Mouse (Mus musculus) heart, adult 2 months (tissue): ENCODE data around the gene Gipc2. TPM values are rescaled to one million over a fixed set of nuclear protein-coding genes. Genes with fewer than 3 reads are reported as not detected.

Experiments
- DNase-seq, 2 experiments: peaks; one replicate each; pipeline ENCODE4 v3.0.0; 2021
- H3K27ac ChIP-seq: fragments of 200-600 bp; 2 replicates; pipeline ENCODE4 v1.8.1; 2022
- H3K27me3 ChIP-seq: fragments of 200-500 bp; 2 replicates; pipeline ENCODE4 v1.6.1; 2012; ENCODE audit warnings: mild to moderate bottlenecking, low read length, inconsistent platforms, mixed read lengths; ENCODE audit not compliant: control insufficient read depth, insufficient read depth
- H3K36me3 ChIP-seq: fragments of 200-500 bp; 2 replicates; pipeline ENCODE4 v1.6.1; 2012; ENCODE audit warnings: low read length, inconsistent platforms; ENCODE audit not compliant: control insufficient read depth, insufficient read depth
- H3K4me1 ChIP-seq: fragments of 200-500 bp; 2 replicates; pipeline ENCODE4 v1.6.1; 2011; ENCODE audit warnings: low read length; ENCODE audit not compliant: control insufficient read depth, insufficient read depth
- H3K4me3 ChIP-seq: fragments of 200-600 bp; 2 replicates; pipeline ENCODE4 v1.8.1; 2022
- H3K79me2 ChIP-seq: fragments of 200-500 bp; replicated peaks from 2 replicates; pipeline ENCODE4 v1.6.1; 2012; ENCODE audit warnings: mild to moderate bottlenecking, inconsistent platforms, low read length, moderate library complexity, mixed read lengths; ENCODE audit not compliant: control insufficient read depth, insufficient read depth
- H3K9ac ChIP-seq: fragments of 200-500 bp; 2 replicates; pipeline ENCODE4 v1.6.1; 2012; ENCODE audit warnings: low read depth, mild to moderate bottlenecking, control low read depth, inconsistent platforms, low read length, mixed read lengths
- CTCF ChIP-seq: fragments of 200-600 bp; IDR thresholded peaks from 2 replicates; pipeline ENCODE4 v1.8.1; 2022; ENCODE audit warnings: antibody characterized with exemption, mild to moderate bottlenecking, moderate library complexity
- EP300 ChIP-seq: fragments of 200-500 bp; IDR thresholded peaks from 2 replicates; pipeline ENCODE4 v1.6.1; 2011; ENCODE audit warnings: low read depth, low read length, control low read depth; ENCODE audit not compliant: insufficient read depth
- POLR2A ChIP-seq: fragments of 200-500 bp; IDR thresholded peaks from 2 replicates; pipeline ENCODE4 v1.6.1; 2011; ENCODE audit warnings: mild to moderate bottlenecking, low read depth, low read length, control low read depth; ENCODE audit not compliant: insufficient read depth
- WGBS: fragments of 180-500 bp; shearing (Covaris S2); methylation state at CpG from one replicate; pipeline ENCODE4 v1.1.7; 2018; 5-methylcytosine and 5-hydroxymethylcytosine counted together
- intact Hi-C: fragments of 180-260 bp; cut with DNase I; formaldehyde crosslinking; loops from one replicate; pipeline ENCODE4 v1.15.1; 2025
- polyA plus RNA-seq: library from polyadenylated mRNA; depleted of rRNA; stranded (reverse); fragments of >200 nt; gene quantifications from 2 replicates; pipeline ENCODE4 v1.2.3, GENCODE M21; 2012
- total RNA-seq, 2 experiments: library from RNA; stranded (reverse); gene quantifications; 2 replicates each; pipeline ENCODE4 v1.2.3; 2021

Gipc2 gene
- total and polyA plus RNA-seq, 3 experiments = 3.5 to 6.1 (median 5.2) TPM

GRCm38 (mm10) chr3:152081381-152081780 is 84.6 kb downstream of the Gipc2 start:
- TF ChIP-seq EP300 (no peak), POLR2A (no peak), CTCF (no peak)

GRCm38 (mm10) chr3:152076088-152076487 is 89.9 kb downstream of the Gipc2 start:
- H3K79me2 ChIP-seq = no peaks in the 10 kb centered on the region
- H3K9ac ChIP-seq = no peak overlapping the region
- H3K4me1 ChIP-seq = no peaks in the 10 kb centered on the region
- intact Hi-C loops = no loop called here
- H3K27me3 ChIP-seq = no peaks in the 10 kb centered on the region
- no peak for TF ChIP-seq CTCF
- no peak for TF ChIP-seq POLR2A
- TF ChIP-seq EP300 = no peak
- H3K36me3 ChIP-seq = no peaks in the 10 kb centered on the region
- WGBS = 83% methylated on average over 7 of the region's 7 CpGs
- H3K4me3 ChIP-seq = no peak overlapping the region
- no peak for DNase-seq
- no peak overlapping the region for H3K27ac ChIP-seq

More at GRCm38 (mm10) chr3:152081381-152081780, 84.6 kb downstream of the Gipc2 start:
- H3K4me1 ChIP-seq = no peaks in the 10 kb centered on the region
- no peak for DNase-seq
- H3K36me3 ChIP-seq = no peaks in the 10 kb centered on the region
- intact Hi-C loops = no loop called here
- H3K27ac ChIP-seq = no peak overlapping the region
- 75% methylated on average over 3 of the region's 3 CpGs for WGBS
- H3K4me3 ChIP-seq = no peak overlapping the region
- H3K27me3 ChIP-seq = no peaks in the 10 kb centered on the region
- H3K79me2 ChIP-seq = no peaks in the 10 kb centered on the region
- no peak overlapping the region for H3K9ac ChIP-seq

- Histone ChIP-seq H3K9ac (no peak overlapping the region), H3K79me2 (no peaks in the 10 kb centered on the region), H3K4me1 (no peaks in the 10 kb centered on the region), H3K27ac (no peak overlapping the region), H3K4me3 (no peak overlapping the region), H3K27me3 (no peaks in the 10 kb centered on the region), H3K36me3 (no peaks in the 10 kb centered on the region)
- intact Hi-C loops = no loop called here
- TF ChIP-seq POLR2A (no peak), EP300 (no peak), CTCF (no peak)
- WGBS = 67% methylated on average over 2 of the region's 2 CpGs
- no peak for DNase-seq
Observed at GRCm38 (mm10) chr3:152069001-152069400, 97.0 kb downstream of the Gipc2 start.

- Histone ChIP-seq H3K79me2 (no peaks in the 10 kb centered on the region), H3K4me3 (no peak overlapping the region), H3K4me1 (no peaks in the 10 kb centered on the region), H3K36me3 (no peaks in the 10 kb centered on the region), H3K9ac (no peak overlapping the region), H3K27me3 (no peaks in the 10 kb centered on the region), H3K27ac (no peak overlapping the region)
- intact Hi-C loops = no loop called here
- DNase-seq = no peak
- WGBS = 76% methylated on average over 1 of the region's 1 CpGs
- TF ChIP-seq POLR2A (no peak), CTCF (no peak), EP300 (no peak)
Observed at GRCm38 (mm10) chr3:152068311-152068710, 97.7 kb downstream of the Gipc2 start.

GRCm38 (mm10) chr3:152066696-152067095 is 99.3 kb downstream of the Gipc2 start:
- peak; percentile 65 for TF ChIP-seq CTCF
- TF ChIP-seq EP300 = no peak
- TF ChIP-seq POLR2A = no peak
- no peak overlapping the region for H3K27ac ChIP-seq
- no peak overlapping the region for H3K9ac ChIP-seq
- H3K4me3 ChIP-seq = no peak overlapping the region
- intact Hi-C loops = loop anchor here (1.0 kb wide), 1 partner anchor 230 kb away; no protein-coding TSS in a partner anchor
- no peaks in the 10 kb centered on the region for H3K79me2 ChIP-seq
- no peaks in the 10 kb centered on the region for H3K27me3 ChIP-seq
- no peaks in the 10 kb centered on the region for H3K4me1 ChIP-seq
- DNase-seq = no peak
- no peaks in the 10 kb centered on the region for H3K36me3 ChIP-seq
- 20% methylated on average over 13 of the region's 13 CpGs for WGBS

- DNase-seq = no peak
- Histone ChIP-seq H3K27ac (no peak overlapping the region), H3K4me1 (no peaks in the 10 kb centered on the region), H3K4me3 (no peak overlapping the region), H3K27me3 (no peaks in the 10 kb centered on the region), H3K36me3 (no peaks in the 10 kb centered on the region), H3K9ac (no peak overlapping the region), H3K79me2 (no peaks in the 10 kb centered on the region)
- WGBS = 59% methylated on average over 4 of the region's 4 CpGs
- TF ChIP-seq POLR2A = no peak
- TF ChIP-seq EP300 = no peak
- no peak for TF ChIP-seq CTCF
- intact Hi-C loops = loop anchor here (1.0 kb wide), 1 partner anchor 230 kb away; no protein-coding TSS in a partner anchor
Observed at GRCm38 (mm10) chr3:152065806-152066205, 100.2 kb downstream of the Gipc2 start.

- H3K9ac ChIP-seq = no peak overlapping the region
- no peak overlapping the region for H3K27ac ChIP-seq
- intact Hi-C loops = no loop called here
- no peaks in the 10 kb centered on the region for H3K27me3 ChIP-seq
- WGBS = 79% methylated on average over 2 of the region's 2 CpGs
- TF ChIP-seq CTCF = no peak
- TF ChIP-seq EP300 = no peak
- no peak for TF ChIP-seq POLR2A
- H3K4me1 ChIP-seq = no peaks in the 10 kb centered on the region
- no peaks in the 10 kb centered on the region for H3K79me2 ChIP-seq
- no peak for DNase-seq
- H3K4me3 ChIP-seq = no peak overlapping the region
- no peaks in the 10 kb centered on the region for H3K36me3 ChIP-seq
Observed at GRCm38 (mm10) chr3:152064166-152064565, 101.9 kb downstream of the Gipc2 start.
